Comparison of ENCODE assay signal across 7 mouse cellular contexts in genomic region chr2:97468372-97468771, GRCm38 (mm10).
DNase-seq lines count a peak whose midpoint lies in the region; ATAC-seq lines count a peak whose summit lies in the region.

No protein-coding gene starts in this region.

- H3K36me3 ChIP-seq in embryonic facial prominence, embryonic 15.5 days, result no peaks in the 10 kb centered on the region
- no peaks in the 10 kb centered on the region for H3K36me3 ChIP-seq in hindbrain, embryonic 13.5 days
- H3K36me3 ChIP-seq in neural tube, embryonic 13.5 days, result no peaks in the 10 kb centered on the region

- H3K9ac ChIP-seq in embryonic facial prominence, embryonic 15.5 days, result no peak overlapping the region
- H3K9ac ChIP-seq in hindbrain, embryonic 13.5 days, result peak overlapping the region; percentile 78
- peak overlapping the region; percentile 81 for H3K9ac ChIP-seq in neural tube, embryonic 13.5 days

- peaks cover 14% of the 10 kb centered on the region for H3K27me3 ChIP-seq in embryonic facial prominence, embryonic 15.5 days
- no peaks in the 10 kb centered on the region for H3K27me3 ChIP-seq in hindbrain, embryonic 13.5 days
- H3K27me3 ChIP-seq in neural tube, embryonic 13.5 days, result no peaks in the 10 kb centered on the region

- H3K4me2 ChIP-seq in embryonic facial prominence, embryonic 15.5 days (replicated peaks), result peak overlapping the region; percentile 86
- H3K4me2 ChIP-seq in hindbrain, embryonic 13.5 days, result peak overlapping the region; percentile 67
- H3K4me2 ChIP-seq in neural tube, embryonic 13.5 days, result peak overlapping the region; percentile 75

- no peak overlapping the region for H3K27ac ChIP-seq in embryonic facial prominence, embryonic 15.5 days (replicated peaks)
- peak overlapping the region; percentile 37 for H3K27ac ChIP-seq in hindbrain, embryonic 13.5 days
- peak overlapping the region; percentile 93 for H3K27ac ChIP-seq in neural tube, embryonic 13.5 days (replicated peaks)

- no peaks in the 10 kb centered on the region for H3K4me1 ChIP-seq in embryonic facial prominence, embryonic 15.5 days
- H3K4me1 ChIP-seq in hindbrain, embryonic 13.5 days (replicated peaks), result peaks cover 21% of the 10 kb centered on the region; the same call in 1 of the 2 replicates
- H3K4me1 ChIP-seq in neural tube, embryonic 13.5 days (replicated peaks), result peaks cover 40% of the 10 kb centered on the region

- peak; percentile 32 to 64 for DNase-seq in left cerebral cortex, postnatal 25 days (ENCODE audit: low spot score in 2 of 2)
- no peak for DNase-seq in left cerebral cortex, adult 11 months (ENCODE audit: low spot score)
- DNase-seq in lung, postnatal 4 days, result no peak
- DNase-seq in thymus, postnatal 10 days (ENCODE audit: low spot score in 2 of 2), result no peak

- H3K4me3 ChIP-seq in embryonic facial prominence, embryonic 15.5 days (replicated peaks), result peak overlapping the region; percentile 50; the same call in 1 of the 2 replicates
- H3K4me3 ChIP-seq in hindbrain, embryonic 13.5 days, result peak overlapping the region; percentile 60
- H3K4me3 ChIP-seq in neural tube, embryonic 13.5 days, result peak overlapping the region; percentile 59

- 28% methylated on average over 5 of the region's 5 CpGs for WGBS in embryonic facial prominence, embryonic 15.5 days
- WGBS in hindbrain, embryonic 13.5 days, result 24% methylated on average over 5 of the region's 5 CpGs
- 23% methylated on average over 5 of the region's 5 CpGs for WGBS in neural tube, embryonic 13.5 days

- H3K9me3 ChIP-seq in embryonic facial prominence, embryonic 15.5 days (replicated peaks), result no peaks in the 10 kb centered on the region
- H3K9me3 ChIP-seq in hindbrain, embryonic 13.5 days, result no peaks in the 10 kb centered on the region
- no peaks in the 10 kb centered on the region for H3K9me3 ChIP-seq in neural tube, embryonic 13.5 days

- no peak for ATAC-seq in embryonic facial prominence, embryonic 15.5 days (ENCODE audit: insufficient number of reproducible peaks, low FRiP score, low TSS enrichment, low read depth)
- ATAC-seq in hindbrain, embryonic 13.5 days (ENCODE audit: low FRiP score), result no peak
- no peak for ATAC-seq in neural tube, embryonic 13.5 days (ENCODE audit: low read depth)

- intact Hi-C loops in left cerebral cortex, postnatal 25 days (cut with DNase I), result loop anchor here (5.0 to 10.0 kb wide), 6 partner anchors 149 to 1916 kb away; no protein-coding TSS in a partner anchor

Comparison
In these comparisons a context has a peak if more than half of its experiments do, and no peak if none do; other contexts are left out.
1. DNase-seq: peak in left cerebral cortex, postnatal 25 days (2 of 2); none in left cerebral cortex, adult 11 months (single experiment), lung, postnatal 4 days (0 of 2) and thymus, postnatal 10 days (0 of 2).
2. Peak in every context shown above with its lines, with median percentiles within 50 percentile points of each other: H3K4me2 ChIP-seq and H3K4me3 ChIP-seq.